Comparison of ENCODE assay signal across 14 mouse cellular contexts in genomic region chr11:52419861-52420260, GRCm38 (mm10).
"Had no signal": no experiment of that assay in that cellular context is flagged by ENCODE, and none has a peak within 500 bp of the region (broad histone marks: within the 10 kb centered on the region; RNA-seq: fewer than 3 reads in every experiment).

No protein-coding gene starts in this region.

- H3K27ac ChIP-seq: lung, embryonic 15.5 days; macrophage; midbrain, embryonic 12.5 days; neural tube, embryonic 12.5 days; stomach, embryonic 15.5 days; stomach, postnatal 0 days had no signal

- DNase-seq: liver, postnatal 0 days; lung, adult 2 months; lung, postnatal 14 days; midbrain, embryonic 14.5 days; right cerebral cortex, postnatal 14 days had no signal

- ATAC-seq: liver, postnatal 0 days; lung, postnatal 0 days; midbrain, embryonic 16.5 days had no signal

- H3K4me1 ChIP-seq: lung, embryonic 15.5 days; midbrain, embryonic 12.5 days; neural tube, embryonic 12.5 days had no signal

- H3K36me3 ChIP-seq: lung, embryonic 15.5 days; midbrain, embryonic 12.5 days; neural tube, embryonic 12.5 days; stomach, embryonic 15.5 days had no signal

- H3K4me2 ChIP-seq: lung, embryonic 15.5 days; midbrain, embryonic 12.5 days; neural tube, embryonic 12.5 days; stomach, embryonic 15.5 days had no signal

- H3K9me3 ChIP-seq: lung, embryonic 15.5 days; midbrain, embryonic 12.5 days; neural tube, embryonic 12.5 days; stomach, embryonic 15.5 days had no signal

- H3K27me3 ChIP-seq: lung, embryonic 15.5 days; midbrain, embryonic 12.5 days; stomach, embryonic 15.5 days had no signal

- H3K9ac ChIP-seq: liver, postnatal 0 days; lung, embryonic 15.5 days; midbrain, embryonic 12.5 days; neural tube, embryonic 12.5 days; stomach, embryonic 15.5 days had no signal

- H3K4me3 ChIP-seq: lung, embryonic 15.5 days; megakaryocyte, embryonic 14.5 days; midbrain, embryonic 12.5 days; neural tube, embryonic 12.5 days; stomach, embryonic 15.5 days had no signal
